Mouse (Mus musculus) spleen, adult 2 months (tissue): Measurements from ENCODE around the gene Taar1.

Experiments
- CTCF ChIP-seq: fragments of 200-500 bp; IDR thresholded peaks from 2 replicates; pipeline ENCODE4 v1.5.1; 2011; ENCODE audit warnings: mild to moderate bottlenecking, inconsistent platforms; ENCODE audit not compliant: insufficient read depth, insufficient read length, insufficient replicate concordance; ENCODE audit errors: extremely low read depth
- POLR2A ChIP-seq: fragments of 200-500 bp; IDR thresholded peaks from 2 replicates; pipeline ENCODE4 v1.6.1; 2011; ENCODE audit warnings: low read depth, low read length, inconsistent platforms

DNA sequence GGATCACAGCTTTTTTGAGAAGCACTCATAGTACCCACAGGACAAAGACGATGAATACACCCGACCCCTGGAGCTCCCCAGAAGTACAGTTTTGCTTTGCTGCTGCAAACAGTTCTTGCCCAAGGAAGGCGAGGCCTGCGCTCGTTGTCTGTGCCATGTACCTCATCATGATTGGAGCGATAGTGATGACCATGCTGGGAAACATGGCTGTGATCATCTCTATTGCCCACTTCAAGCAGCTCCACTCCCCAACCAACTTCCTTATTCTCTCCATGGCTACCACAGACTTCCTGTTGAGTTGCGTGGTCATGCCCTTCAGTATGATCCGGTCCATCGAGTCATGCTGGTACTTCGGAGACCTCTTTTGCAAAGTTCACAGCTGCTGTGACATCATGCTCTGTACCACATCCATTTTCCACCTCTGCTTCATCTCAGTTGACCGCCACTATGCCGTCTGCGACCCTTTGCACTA is 40.3 kb downstream of the Taar1 start, which contains the start of gene Taar4:
- TF ChIP-seq CTCF (no peak), POLR2A (no peak)
